8 mouse cellular contexts compared by ENCODE assay signal in genomic region chr3:108722036-108722872, GRCm38 (mm10). TPM values are rescaled to one million over a fixed set of nuclear protein-coding genes. Genes with fewer than 3 reads are reported as not detected.
A peak's percentile ranks its signal among the peaks of the same experiment; 100 is the strongest.
DNase-seq lines count a peak whose midpoint lies in the region; ATAC-seq lines count a peak whose summit lies in the region.

TSS of gene Gpsm2 (minus strand) at chr3:108722309.

- peak within 1 kb of the TSS; percentile 82 for H3K27ac ChIP-seq in hindbrain, embryonic 16.5 days (ENCODE audit: low read depth, low read length)
- 0 out of 2 replicates have a peak within 1 kb of the TSS, but pooled peaks have one; percentile 19 for H3K27ac ChIP-seq in macrophage

- DNase-seq in R1 (ENCODE audit: low read depth, low spot score): peak; percentile 97
- DNase-seq in cerebellum, postnatal 25 days: peak; percentile 92 to 97
- DNase-seq in frontal cortex, postnatal 36 days (ENCODE audit: low spot score in 2 of 2): peak; percentile 93 to 95
- DNase-seq in left cerebral cortex, adult 18-20 months (ENCODE audit: low spot score in 2 of 2): peak; percentile 94 to 96
- peak; percentile 96 for DNase-seq in right cerebral cortex, adult 18-20 months
- peak; percentile 88 for DNase-seq in urinary bladder, postnatal 10 days (ENCODE audit: low spot score)

- no peaks in the 10 kb centered on the region for H3K36me3 ChIP-seq in hindbrain, embryonic 16.5 days (ENCODE audit: control insufficient read depth, insufficient read depth, low read length)
- no peaks in the 10 kb centered on the region for H3K36me3 ChIP-seq in macrophage (ENCODE audit: inconsistent target)

- peaks cover 16% of the 10 kb centered on the region for H3K4me1 ChIP-seq in hindbrain, embryonic 16.5 days (ENCODE audit: control insufficient read depth, insufficient read depth, low read depth, low read length)

- peak within 1 kb of the TSS; percentile 73 for H3K4me3 ChIP-seq in hindbrain, embryonic 16.5 days (ENCODE audit: low read length)
- peak within 1 kb of the TSS; percentile 79 for H3K4me3 ChIP-seq in macrophage (ENCODE audit: inconsistent target)

- H3K9me3 ChIP-seq in hindbrain, embryonic 16.5 days (ENCODE audit: control insufficient read depth, low read length): no peaks in the 10 kb centered on the region

- ATAC-seq in hindbrain, embryonic 16.5 days: peak; percentile 99

- peaks cover 25% of the 10 kb centered on the region for H3K79me2 ChIP-seq in macrophage (ENCODE audit: inconsistent target)

- peak within 1 kb of the TSS; percentile 78 for H3K9ac ChIP-seq in hindbrain, embryonic 16.5 days (ENCODE audit: low read depth, low read length)

- H3K27me3 ChIP-seq in hindbrain, embryonic 16.5 days (replicated peaks; ENCODE audit: control insufficient read depth, insufficient read depth, low read length): no peaks in the 10 kb centered on the region

- WGBS in hindbrain, embryonic 16.5 days: under 1% methylated on average over 47 of the region's 53 CpGs
- WGBS in macrophage (ENCODE audit: missing documents): 9% methylated on average over 53 of the region's 53 CpGs

- peak within 1 kb of the TSS; percentile 80 for H3K4me2 ChIP-seq in hindbrain, embryonic 16.5 days (ENCODE audit: low read length)

RNA-seq across cellular contexts. Expression of gene Gpsm2, which starts in this region (rescaled TPM):
- polyA plus RNA-seq in hindbrain, embryonic 16.5 days (2015; fragmentation: Nextera tagmentation; extraction: Ambion mirVana): 19.8 and 21.1 TPM in 2 replicates
- total RNA-seq in left cerebral cortex, adult 18-20 months (2021): 10 to 100 TPM; 14.7 to 18.8 TPM
- 10 to 100 TPM in 12 of 26 experiments, 1 to 10 TPM in 12, under 1 TPM in 2; 0.56 to 30.2 (median 8.8) TPM for total RNA-seq in macrophage (2018; cell fraction: chromatin; rRNA removed)
- 10 to 100 TPM in 16 of 26 experiments, 1 to 10 TPM in 10; 4.5 to 24.4 (median 12.2) TPM for total RNA-seq in macrophage (2018; cell fraction: cytosol; rRNA removed)
- total RNA-seq in macrophage (2018; cell fraction: nucleus; rRNA removed): 10 to 100 TPM in 12 of 26 experiments, 1 to 10 TPM in 14; 1.8 to 42.8 (median 9.8) TPM
- polyA plus RNA-seq in macrophage (2018): 10.8 to 12.0 TPM (median 11.9 TPM) in 3 replicates

Comparison
In these comparisons a context has a peak if more than half of its experiments do, and no peak if none do; other contexts are left out.
1. Peak in every context shown above with its lines: DNase-seq, ATAC-seq, H3K4me3 ChIP-seq and H3K27ac ChIP-seq.